Mouse (Mus musculus): ENCODE data around the gene Nol10. TPM values are rescaled to one million over a fixed set of nuclear protein-coding genes. Genes with fewer than 3 reads are reported as not detected.

Gene Nol10
- polyA plus RNA-seq, 1 experiment: 15.4 TPM

DNA sequence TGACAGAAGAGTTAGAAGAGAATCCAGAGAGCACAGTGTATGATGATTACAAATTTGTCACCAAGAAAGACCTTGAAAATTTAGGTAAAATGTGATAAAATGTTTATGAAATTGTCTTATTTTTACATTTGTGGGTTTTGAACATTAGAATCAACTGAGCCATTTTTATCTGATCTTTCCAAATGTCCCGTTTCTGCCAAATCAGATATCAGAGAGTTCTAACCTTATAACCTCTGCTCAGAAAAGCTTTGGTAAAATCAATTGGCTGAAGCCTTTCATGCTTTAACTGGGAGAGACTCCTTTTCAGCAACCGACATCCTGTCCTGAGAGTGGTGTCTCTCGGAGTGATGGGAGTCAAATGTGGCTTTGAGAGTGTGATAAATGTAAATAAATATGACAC lies 53.9 kb downstream of the Nol10 start:
- no peak for DNase-seq (ENCODE audit: extremely low spot score in 1 of 2, low spot score in 1 of 2)

DNA sequence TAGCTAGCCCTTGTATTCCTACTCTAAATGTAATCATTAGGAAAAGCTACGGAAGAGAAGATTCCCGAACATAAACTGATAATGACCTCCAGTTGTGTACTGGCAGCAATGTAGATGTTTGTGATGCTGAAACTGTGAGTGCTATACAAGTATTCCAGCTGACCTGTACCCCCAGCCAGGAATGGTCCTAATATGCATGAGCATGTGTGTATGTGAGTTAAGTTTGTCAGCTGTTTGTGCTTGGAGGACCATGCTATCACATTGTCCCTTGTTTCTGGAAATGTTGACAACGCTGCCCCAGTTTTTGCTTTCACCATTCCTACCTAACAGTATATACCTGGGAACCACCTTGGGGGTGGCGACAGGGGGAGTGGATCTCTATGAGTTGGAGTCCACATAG lies 55.7 kb downstream of the Nol10 start:
- no peak for DNase-seq (ENCODE audit: extremely low spot score in 1 of 2, low spot score in 1 of 2)

DNA sequence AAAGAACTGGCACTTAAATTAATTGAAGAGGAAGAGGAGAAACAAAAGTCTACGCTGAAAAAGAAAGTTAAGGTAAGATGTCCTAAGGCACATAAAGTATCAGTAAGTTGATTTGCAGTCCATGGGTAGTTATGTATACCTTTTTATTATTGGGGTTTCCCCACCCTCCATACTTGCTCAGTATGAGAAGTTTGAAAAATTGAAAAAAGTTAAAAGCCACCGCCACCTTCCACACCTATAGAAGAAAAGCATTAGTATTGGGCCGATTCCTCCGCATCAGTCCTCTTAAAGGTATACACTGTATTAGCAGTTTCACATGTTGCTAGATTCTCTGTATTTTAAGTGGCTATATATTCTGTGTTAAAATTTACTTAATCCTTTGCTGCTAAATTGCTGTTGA lies 58.6 kb downstream of the Nol10 start:
- DNase-seq (ENCODE audit: extremely low spot score in 1 of 2, low spot score in 1 of 2): no peak

DNA sequence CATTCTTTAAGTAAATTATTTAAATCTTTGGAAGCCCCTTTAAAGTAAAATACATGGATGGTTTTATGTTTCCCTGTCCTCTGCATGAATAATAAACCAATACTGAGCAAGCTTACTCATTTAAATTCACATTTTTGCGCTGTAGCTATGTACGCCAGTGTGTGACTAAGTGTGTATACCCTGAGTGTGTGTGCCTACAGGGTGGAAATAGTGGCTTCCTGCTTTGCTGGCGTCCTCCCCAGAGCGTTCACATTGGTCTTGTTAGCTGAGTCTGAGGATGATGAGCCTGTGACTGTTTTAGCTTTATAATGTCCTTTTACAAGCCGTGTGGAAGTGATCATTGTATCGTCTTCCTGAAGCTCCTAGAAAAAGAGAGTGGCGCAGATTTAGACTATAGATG lies 60.1 kb downstream of the Nol10 start:
- DNase-seq (ENCODE audit: extremely low spot score in 1 of 2, low spot score in 1 of 2): no peak

DNA sequence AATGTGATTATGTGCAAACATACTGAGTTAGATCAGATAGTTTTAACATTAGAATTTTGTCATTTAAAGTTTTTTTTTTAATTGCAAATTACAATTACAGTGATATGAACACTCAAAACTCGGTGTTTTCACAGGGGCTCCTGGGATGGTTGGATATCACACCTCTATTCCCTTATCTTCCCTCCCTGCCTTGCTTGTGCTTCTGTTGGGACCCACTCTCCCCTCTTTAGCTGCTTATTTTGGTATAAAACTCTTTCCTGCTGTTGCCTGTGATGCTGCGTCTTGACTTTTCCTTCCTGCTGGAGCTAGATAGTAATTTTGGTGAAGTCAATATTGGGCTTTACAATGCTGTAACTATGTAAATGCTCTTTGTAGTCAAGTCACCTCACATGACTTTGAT lies 63.0 kb downstream of the Nol10 start:
- no peak for DNase-seq (ENCODE audit: extremely low spot score in 1 of 2, low spot score in 1 of 2)

DNA sequence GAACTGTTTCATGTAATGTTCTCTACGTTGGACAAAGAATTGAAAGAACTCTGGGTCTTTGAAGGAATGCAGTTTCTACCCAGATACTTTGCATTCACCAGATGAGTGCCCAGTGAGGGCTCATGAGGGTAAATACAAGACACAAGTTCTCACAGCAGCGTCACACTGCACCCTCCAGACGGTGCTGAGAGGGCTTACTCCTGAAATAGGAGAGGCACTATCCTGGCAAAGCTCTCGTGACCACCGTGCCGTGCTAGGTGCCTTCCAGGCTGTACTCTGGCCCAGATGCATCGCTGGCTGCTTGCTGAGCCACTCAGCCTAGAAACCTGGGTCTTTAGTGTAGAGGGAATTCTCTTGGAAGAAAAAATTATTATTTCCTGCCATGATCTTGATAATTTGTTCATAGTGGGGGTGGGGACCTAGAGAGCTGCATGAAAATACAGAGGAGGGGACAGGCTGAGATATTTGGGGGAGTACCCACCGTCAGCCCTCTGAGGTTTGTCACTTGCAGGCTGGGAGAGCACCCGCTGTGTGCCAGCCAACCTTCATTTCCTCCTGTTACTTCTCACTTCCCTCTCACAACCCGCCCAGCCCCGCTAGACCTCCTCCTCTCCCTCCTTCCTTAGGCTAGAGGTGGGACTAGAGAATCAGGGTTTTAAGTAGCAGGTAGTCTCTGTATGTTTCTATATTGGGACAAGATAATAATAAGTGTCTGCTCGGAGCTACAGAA lies 63.7 kb downstream of the Nol10 start:
- no peak for DNase-seq (ENCODE audit: extremely low spot score in 1 of 2, low spot score in 1 of 2)

DNA sequence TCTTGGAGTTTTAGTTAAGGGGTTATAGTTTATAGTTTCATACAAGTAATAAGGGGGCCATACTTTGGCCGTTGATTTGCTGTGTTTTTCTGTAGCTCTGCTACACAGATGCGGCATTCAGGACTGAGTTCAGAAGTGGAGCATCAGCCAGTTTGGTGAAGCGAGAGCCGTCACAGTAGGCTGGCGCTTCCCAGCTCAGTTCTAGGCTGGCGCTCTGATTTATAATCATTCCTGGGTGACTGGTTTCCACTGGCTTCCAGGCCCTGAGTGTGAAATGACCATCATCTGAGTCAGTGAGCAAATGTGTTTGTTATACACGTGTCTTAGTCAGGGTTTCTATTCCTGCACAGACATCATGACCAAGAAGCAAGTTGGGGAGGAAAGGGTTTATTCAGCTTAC lies 66.5 kb downstream of the Nol10 start:
- DNase-seq (ENCODE audit: extremely low spot score in 1 of 2, low spot score in 1 of 2): no peak

DNA sequence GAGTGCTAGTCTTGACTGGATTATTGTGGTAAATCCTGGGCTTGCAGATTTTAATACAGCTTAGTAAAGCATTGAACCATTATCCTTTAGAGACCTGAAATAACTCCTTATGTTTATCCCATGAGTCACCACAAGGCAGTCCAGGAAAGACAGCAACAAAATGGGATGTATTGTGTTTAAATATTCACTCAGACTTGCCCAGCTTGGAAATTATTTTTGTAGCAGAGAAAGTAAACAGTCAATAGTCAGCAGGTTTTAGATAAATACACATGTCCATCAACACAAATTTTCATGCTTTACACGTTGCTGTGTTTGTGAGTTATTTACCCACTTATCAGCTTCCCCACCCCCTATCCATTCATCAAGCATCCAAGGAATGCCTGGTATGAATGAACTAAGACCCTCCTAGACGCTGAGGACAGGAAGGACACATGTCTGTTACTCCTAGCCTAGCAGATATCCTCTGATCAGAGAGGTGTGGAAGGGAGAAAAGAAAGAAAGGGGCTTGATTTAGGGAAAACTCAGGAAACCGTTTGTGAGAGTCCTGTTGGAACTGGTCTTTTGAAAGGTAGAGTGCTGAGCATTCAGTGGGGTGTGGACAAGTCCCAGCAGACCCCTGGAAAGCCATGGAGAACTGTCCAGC lies 72.0 kb downstream of the Nol10 start:
- DNase-seq (ENCODE audit: extremely low spot score in 1 of 2, low spot score in 1 of 2): no peak

DNA sequence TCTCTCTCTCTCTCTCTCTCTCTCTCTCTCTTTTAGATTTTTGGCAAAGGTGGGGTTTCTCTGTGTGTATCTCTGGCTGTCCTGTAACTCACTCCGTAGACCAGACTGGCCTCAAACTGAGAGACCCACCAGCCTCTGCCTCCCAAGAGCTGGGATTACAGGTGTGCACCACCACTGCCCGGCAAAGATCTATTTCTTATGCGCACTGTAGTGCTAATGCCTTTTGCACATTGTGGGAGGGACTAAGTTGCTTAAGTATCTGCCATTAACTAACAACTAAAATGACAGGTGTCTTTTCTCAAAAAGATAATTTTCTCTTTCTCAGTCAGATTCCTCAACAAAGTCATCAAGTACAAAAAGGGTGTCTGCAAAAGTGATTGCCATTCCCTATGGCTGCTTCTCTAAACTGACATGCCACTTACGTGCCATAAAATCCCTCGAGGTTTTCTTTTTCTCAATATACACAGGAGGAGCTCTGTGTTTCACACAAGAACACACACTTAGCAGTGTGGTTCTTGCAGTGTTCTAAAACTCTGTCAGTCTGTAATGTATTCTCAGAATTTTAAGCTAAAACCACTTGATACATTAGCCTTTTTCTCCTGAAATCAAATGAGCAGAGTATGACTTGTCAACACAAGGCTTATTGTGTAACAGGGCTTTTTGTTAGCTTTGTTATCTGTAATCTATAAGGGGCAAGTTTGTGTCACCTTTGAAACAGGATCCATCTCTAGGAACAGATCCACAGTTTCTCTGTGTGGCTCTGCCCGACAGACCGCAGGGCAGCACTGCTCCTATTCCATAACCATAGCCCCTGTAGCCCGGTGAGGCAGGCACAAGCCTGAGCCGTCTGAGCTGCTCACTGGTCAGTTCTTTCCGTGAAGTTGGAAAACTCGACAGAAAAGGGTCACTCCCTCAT lies 77.3 kb downstream of the Nol10 start:
- no peak for DNase-seq (ENCODE audit: extremely low spot score in 1 of 2, low spot score in 1 of 2)

DNA sequence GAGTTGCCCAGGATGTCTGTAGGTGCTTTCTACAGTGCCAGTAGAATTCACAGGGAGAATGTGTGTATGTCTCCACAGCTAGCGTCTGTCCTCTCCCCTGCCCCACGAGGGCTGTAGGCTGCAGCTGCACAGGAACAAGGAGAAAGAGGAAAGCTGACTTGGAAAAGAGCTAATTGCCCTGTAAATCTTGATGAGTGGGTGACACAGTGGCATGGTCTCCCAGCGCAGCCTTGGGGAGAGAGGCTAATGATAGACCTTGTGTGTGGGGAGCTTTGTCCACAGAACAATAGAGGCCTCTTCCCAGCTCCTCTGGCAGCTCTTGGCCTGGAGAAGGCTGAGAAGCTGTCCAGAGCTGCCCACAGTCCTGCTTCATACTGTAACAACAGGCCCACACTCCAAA lies 78.5 kb downstream of the Nol10 start:
- DNase-seq (ENCODE audit: extremely low spot score in 1 of 2, low spot score in 1 of 2): no peak

DNA sequence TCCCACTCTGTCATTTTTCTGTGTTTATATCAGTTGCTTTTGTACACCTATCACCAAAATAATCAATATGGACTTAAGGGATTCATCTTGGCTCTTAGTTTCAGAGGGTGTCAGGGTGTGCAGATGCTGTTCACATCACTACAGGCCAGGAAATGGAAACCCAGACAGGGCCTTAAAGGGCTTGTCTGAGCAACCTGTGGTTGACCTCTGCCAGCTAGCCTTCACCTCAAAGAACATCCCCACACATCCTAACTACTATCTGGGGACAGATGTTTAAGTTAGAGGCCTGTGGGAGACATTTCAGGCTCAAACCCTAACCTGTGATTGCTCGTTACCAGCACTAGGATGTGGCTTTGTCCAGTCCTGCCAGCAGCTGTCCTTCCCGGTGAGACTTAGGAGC lies 82.3 kb downstream of the Nol10 start:
- DNase-seq (ENCODE audit: extremely low spot score in 1 of 2, low spot score in 1 of 2): no peak

DNA sequence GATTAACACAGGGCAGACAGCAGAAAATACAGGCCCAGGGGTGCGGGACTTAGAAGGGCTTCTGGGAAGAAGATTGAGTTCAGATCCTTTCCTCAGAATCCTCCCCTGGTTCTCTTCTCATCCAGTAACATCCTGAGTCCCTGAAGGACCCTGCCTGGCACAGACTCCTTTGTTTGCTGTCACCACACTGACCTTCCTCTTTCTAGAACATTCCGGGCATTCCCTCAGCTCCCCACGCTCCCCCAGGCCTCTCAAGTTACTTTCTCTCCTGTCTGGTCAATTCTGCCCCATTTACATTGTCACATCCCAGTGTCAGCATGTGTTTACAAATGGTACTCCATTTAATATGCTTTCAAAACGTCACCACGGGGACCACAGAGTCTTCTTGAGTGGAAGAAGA lies 82.9 kb downstream of the Nol10 start:
- no peak for DNase-seq (ENCODE audit: extremely low spot score in 1 of 2, low spot score in 1 of 2)

DNA sequence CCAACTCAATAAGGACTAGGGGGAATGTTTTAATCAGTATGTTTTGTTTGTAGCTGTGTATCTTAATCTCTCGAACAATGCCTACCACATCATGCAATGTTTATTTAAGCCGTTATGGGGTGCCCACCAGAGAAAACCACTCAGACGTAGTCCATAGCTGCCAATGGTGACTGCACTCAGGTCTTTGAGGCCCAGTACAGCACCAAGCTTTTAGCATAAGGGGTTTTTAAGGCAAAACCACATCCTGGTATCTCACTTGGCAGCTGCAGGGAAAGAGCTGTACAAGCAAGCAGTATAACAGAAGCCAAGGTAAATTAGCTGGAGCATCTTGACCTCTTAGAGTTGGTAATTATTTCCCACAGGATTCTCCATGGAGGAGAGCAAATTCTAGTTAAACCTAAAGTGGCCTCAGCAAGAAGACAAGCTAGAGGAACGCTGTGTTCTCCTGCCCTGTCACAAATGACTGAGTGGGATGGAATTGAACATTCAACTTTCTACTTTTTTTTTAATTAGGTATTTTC lies 83.6 kb downstream of the Nol10 start:
- no peak for DNase-seq (ENCODE audit: extremely low spot score in 1 of 2, low spot score in 1 of 2)

DNA sequence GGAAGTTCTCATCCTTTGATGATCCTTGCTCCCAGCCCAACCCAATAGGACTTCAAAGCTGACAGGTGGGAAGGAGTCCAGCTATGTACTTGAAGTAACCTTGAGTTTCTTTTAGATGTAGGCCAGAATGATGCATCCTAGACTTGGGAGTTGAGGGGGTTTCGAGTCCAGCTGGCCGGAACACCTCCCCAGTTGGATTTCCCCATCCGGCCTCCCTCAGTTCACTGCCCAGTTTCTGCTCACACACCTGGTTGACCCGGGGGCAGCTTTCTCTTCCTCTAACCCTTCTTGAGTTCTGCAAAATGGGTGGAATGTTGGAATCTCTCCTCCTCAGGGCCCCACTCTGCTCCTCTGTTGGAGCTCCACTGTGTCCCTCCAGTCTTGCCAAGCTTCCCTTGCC lies 85.5 kb downstream of the Nol10 start:
- DNase-seq (ENCODE audit: extremely low spot score in 1 of 2, low spot score in 1 of 2): no peak

DNA sequence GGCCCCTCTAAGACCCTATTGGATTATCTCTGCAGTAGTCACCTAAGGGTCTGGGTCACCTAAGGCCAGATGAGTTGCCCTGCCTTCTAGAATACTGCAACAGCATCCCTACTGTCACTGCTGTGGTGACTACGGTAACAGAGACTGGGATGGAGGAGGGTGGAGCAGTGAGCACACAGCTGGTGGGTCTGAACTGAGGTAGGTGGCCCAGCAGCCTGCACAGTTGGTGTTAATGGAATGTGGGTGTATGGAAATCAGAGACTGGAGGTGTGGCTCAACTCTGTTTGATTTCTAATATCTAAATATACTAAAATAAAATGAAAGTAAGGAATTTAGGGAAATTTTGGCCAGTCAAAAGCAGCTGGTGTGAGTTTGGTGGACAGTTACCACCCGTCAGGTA lies 88.2 kb downstream of the Nol10 start:
- peak in 1 of 2 experiments; percentile 36 for DNase-seq (ENCODE audit: extremely low spot score in 1 of 2, low spot score in 1 of 2)

DNA sequence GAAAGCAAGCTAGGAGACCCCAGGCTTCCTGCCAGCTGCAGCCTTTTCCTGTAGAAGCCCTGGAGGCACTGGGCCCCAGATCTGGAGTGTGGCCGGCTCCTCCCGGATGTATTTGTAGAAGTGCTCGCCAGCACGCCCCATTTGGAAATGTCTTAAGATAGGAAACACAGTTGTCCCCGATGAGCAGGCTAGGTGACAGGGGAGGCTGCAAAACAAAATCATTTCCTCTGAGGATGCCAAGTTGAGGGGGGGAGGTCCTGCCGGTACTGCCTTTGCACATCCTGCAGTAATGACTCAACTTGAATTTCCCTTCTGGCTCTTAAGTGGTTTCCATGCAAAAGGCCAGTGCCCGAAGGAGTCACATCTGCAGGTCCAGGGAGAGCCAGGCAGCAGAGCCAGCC lies 92.0 kb downstream of the Nol10 start:
- DNase-seq (ENCODE audit: extremely low spot score in 1 of 2, low spot score in 1 of 2): no peak

DNA sequence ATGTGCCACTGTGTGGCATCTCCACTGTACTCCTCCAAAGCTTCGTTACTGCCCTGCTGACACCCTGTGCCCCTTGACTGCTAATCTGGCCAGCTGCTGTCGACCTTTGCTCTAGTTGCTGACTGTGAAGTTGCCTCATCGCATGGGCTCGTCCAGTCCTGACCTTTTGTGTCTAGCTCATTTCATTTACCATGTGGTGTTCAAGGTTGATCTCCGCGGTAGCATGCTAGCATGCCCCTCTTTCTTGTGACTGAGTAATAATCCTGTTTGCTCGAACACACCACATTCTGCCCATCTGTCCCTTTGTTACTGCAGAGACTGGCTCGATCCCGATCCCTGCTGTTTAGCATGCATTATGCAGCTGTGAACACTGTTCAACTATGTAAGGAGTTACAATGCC lies 93.2 kb downstream of the Nol10 start:
- no peak for DNase-seq (ENCODE audit: extremely low spot score in 1 of 2, low spot score in 1 of 2)

DNA sequence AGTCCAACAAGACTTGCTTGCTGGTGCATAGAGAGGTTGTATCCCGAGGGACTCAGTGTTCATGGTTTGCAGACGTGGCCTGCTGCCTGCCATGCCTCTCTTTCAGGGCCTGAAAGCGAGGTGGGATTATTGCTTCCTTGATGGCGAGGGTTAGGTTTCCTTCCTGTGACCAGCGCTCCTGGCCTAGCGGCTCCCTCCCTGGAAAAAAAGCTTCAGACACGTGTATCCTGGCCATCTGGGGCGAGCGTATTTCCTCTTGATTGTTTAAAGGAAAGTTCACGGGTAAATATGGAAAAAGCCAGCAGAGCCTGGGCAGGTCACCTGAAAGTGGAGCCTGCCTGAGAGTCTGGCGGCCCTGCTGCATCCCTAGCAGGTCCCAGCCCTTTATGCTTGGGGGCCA lies 96.1 kb downstream of the Nol10 start:
- no peak for DNase-seq (ENCODE audit: extremely low spot score in 1 of 2, low spot score in 1 of 2)

DNA sequence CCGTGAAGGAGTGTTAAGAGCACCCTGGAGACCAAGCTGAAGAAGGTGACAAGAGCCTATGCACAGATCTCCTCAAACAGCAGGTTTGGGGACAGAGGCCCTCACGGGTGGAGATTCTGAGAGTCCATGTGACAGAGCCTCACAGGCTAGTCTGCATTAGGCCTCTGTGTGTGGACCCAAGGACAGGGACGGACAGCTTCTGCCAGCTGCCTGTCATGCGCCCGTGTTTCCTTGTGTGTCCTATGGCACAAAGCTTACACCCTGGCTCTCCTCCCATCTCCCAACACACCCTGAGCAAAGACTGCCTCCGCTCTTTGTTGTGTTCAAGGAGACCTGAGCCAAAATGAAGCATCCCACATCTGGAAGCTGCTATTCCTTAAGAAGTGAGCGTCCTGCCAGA lies 97.0 kb downstream of the Nol10 start:
- DNase-seq (ENCODE audit: extremely low spot score in 1 of 2, low spot score in 1 of 2): no peak

DNA sequence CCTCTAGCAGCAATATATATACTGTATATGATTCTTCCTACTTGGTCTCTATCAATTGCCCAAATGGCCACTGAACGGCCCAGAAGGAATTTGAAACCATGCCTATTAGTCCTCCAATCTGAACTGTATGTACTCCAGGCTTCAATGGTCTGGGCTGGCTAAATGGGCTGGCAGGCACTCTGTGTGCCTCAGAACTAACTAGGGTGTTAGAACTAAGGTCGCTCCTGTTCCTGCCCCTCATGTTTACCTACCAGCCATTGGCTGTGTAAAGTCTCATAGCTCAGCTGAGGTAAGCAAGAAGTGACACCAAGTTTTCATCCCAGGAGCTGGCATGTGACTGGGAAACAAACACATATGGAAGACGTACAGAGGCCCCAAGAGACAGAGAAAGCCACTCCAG lies 100.5 kb downstream of the Nol10 start:
- DNase-seq (ENCODE audit: extremely low spot score in 1 of 2, low spot score in 1 of 2): no peak

DNA sequence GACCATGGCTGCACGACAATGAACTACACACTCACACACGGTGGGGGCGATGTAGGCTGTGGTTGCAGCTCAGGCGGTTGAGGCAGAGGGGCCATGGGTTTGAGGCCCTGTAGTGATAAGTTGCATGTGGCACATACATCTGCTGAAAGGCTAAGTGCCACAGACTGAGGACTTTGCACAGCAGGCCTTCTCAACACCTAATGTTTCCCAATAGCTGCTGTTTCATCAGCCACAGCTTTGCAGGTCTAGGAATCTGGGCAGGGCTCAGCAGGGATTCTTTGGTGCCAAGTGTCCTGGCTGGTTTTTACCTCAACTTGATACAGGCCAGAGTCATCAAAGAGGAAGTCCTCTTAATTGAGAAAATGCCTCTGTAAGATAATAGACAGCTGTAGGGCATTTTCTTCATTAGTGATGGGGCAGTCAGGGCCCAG lies 101.4 kb downstream of the Nol10 start:
- DNase-seq (ENCODE audit: extremely low spot score in 1 of 2, low spot score in 1 of 2): no peak

All from frontal cortex, adult 2 months (tissue).